Mouse (Mus musculus): ENCODE results near the gene Tfg. TPM values are rescaled to one million over a fixed set of nuclear protein-coding genes. Genes with fewer than 3 reads are reported as not detected.

The Tfg gene
- polyA plus RNA-seq, 1 experiment from 2014 or later: 164 TPM

- no peak for ATAC-seq (ENCODE audit: low read depth)
- H3K4me1 ChIP-seq (replicated peaks): no peaks in the 10 kb centered on the region
- no peak overlapping the region for H3K4me3 ChIP-seq
- no peak overlapping the region for H3K27ac ChIP-seq (replicated peaks)
- no peaks in the 10 kb centered on the region for H3K9me3 ChIP-seq
- H3K4me2 ChIP-seq: no peak overlapping the region
- WGBS: 92% methylated on average over 5 of the region's 5 CpGs
- H3K36me3 ChIP-seq: peaks cover 48% of the 10 kb centered on the region
- no peaks in the 10 kb centered on the region for H3K27me3 ChIP-seq
- H3K9ac ChIP-seq: no peak overlapping the region
Observed at GRCm38 (mm10) chr16:56686747-56687146, 30.5 kb downstream of the Tfg start.

- no peaks in the 10 kb centered on the region for H3K4me1 ChIP-seq (replicated peaks)
- H3K27me3 ChIP-seq: no peaks in the 10 kb centered on the region
- no peak overlapping the region for H3K27ac ChIP-seq (replicated peaks)
- no peak overlapping the region for H3K9ac ChIP-seq
- no peak overlapping the region for H3K4me2 ChIP-seq
- WGBS: 79% methylated on average over 8 of the region's 8 CpGs
- no peak for ATAC-seq (ENCODE audit: low read depth)
- H3K4me3 ChIP-seq: no peak overlapping the region
- no peaks in the 10 kb centered on the region for H3K9me3 ChIP-seq
- H3K36me3 ChIP-seq: peaks cover 24% of the 10 kb centered on the region
Observed at GRCm38 (mm10) chr16:56681010-56681645, 36.1 kb downstream of the Tfg start.

- Histone ChIP-seq H3K36me3 (no peaks in the 10 kb centered on the region), H3K9ac (no peak overlapping the region), H3K4me3 (no peak overlapping the region), H3K4me2 (no peak overlapping the region), H3K9me3 (no peaks in the 10 kb centered on the region), H3K27me3 (no peaks in the 10 kb centered on the region), H3K4me1 (replicated peaks) (no peaks in the 10 kb centered on the region), H3K27ac (replicated peaks) (no peak overlapping the region)
- no peak for ATAC-seq (ENCODE audit: low read depth)
- 75% methylated on average over 4 of the region's 4 CpGs for WGBS
Observed at GRCm38 (mm10) chr16:56677146-56677545, 40.1 kb downstream of the Tfg start.

- Histone ChIP-seq H3K27me3 (no peaks in the 10 kb centered on the region), H3K9me3 (no peaks in the 10 kb centered on the region), H3K4me3 (no peak overlapping the region), H3K4me2 (no peak overlapping the region), H3K36me3 (no peaks in the 10 kb centered on the region), H3K9ac (no peak overlapping the region), H3K27ac (replicated peaks) (no peak overlapping the region), H3K4me1 (replicated peaks) (no peaks in the 10 kb centered on the region)
- no peak for ATAC-seq (ENCODE audit: low read depth)
- 90% methylated on average over 2 of the region's 2 CpGs for WGBS
Observed at GRCm38 (mm10) chr16:56673420-56673819, 43.8 kb downstream of the Tfg start.

GRCm38 (mm10) chr16:56670941-56671340 lies 46.3 kb downstream of the Tfg start:
- no peak overlapping the region for H3K9ac ChIP-seq
- H3K27me3 ChIP-seq: no peaks in the 10 kb centered on the region
- H3K36me3 ChIP-seq: no peaks in the 10 kb centered on the region
- ATAC-seq (ENCODE audit: low read depth): no peak
- H3K4me3 ChIP-seq: no peak overlapping the region
- H3K9me3 ChIP-seq: no peaks in the 10 kb centered on the region
- H3K4me1 ChIP-seq (replicated peaks): no peaks in the 10 kb centered on the region
- H3K4me2 ChIP-seq: no peak overlapping the region
- 83% methylated on average over 8 of the region's 8 CpGs for WGBS
- H3K27ac ChIP-seq (replicated peaks): no peak overlapping the region

- Histone ChIP-seq H3K27ac (replicated peaks) (no peak overlapping the region), H3K9me3 (no peaks in the 10 kb centered on the region), H3K4me2 (no peak overlapping the region), H3K9ac (no peak overlapping the region), H3K4me3 (no peak overlapping the region), H3K4me1 (replicated peaks) (no peaks in the 10 kb centered on the region), H3K36me3 (no peaks in the 10 kb centered on the region), H3K27me3 (no peaks in the 10 kb centered on the region)
- 84% methylated on average over 5 of the region's 5 CpGs for WGBS
- no peak for ATAC-seq (ENCODE audit: low read depth)
Observed at GRCm38 (mm10) chr16:56669520-56669919, 47.7 kb downstream of the Tfg start.

GRCm38 (mm10) chr16:56658866-56659265 lies 58.4 kb downstream of the Tfg start:
- H3K36me3 ChIP-seq: no peaks in the 10 kb centered on the region
- H3K27me3 ChIP-seq: no peaks in the 10 kb centered on the region
- no peaks in the 10 kb centered on the region for H3K4me1 ChIP-seq (replicated peaks)
- no peak overlapping the region for H3K4me2 ChIP-seq
- no peaks in the 10 kb centered on the region for H3K9me3 ChIP-seq
- no peak overlapping the region for H3K9ac ChIP-seq
- H3K27ac ChIP-seq (replicated peaks): no peak overlapping the region
- no peak for ATAC-seq (ENCODE audit: low read depth)
- no peak overlapping the region for H3K4me3 ChIP-seq

- H3K36me3 ChIP-seq: no peaks in the 10 kb centered on the region
- no peak overlapping the region for H3K4me2 ChIP-seq
- no peaks in the 10 kb centered on the region for H3K4me1 ChIP-seq (replicated peaks)
- H3K4me3 ChIP-seq: no peak overlapping the region
- H3K27ac ChIP-seq (replicated peaks): no peak overlapping the region
- H3K9me3 ChIP-seq: no peaks in the 10 kb centered on the region
- 88% methylated on average over 12 of the region's 12 CpGs for WGBS
- no peak for ATAC-seq (ENCODE audit: low read depth)
- no peaks in the 10 kb centered on the region for H3K27me3 ChIP-seq
- H3K9ac ChIP-seq: no peak overlapping the region
Observed at GRCm38 (mm10) chr16:56655193-56655910, 61.9 kb downstream of the Tfg start.

GRCm38 (mm10) chr16:56646382-56647172 lies 70.7 kb downstream of the Tfg start:
- no peak overlapping the region for H3K27ac ChIP-seq (replicated peaks)
- ATAC-seq (ENCODE audit: low read depth): no peak
- H3K9me3 ChIP-seq: no peaks in the 10 kb centered on the region
- H3K9ac ChIP-seq: no peak overlapping the region
- no peaks in the 10 kb centered on the region for H3K36me3 ChIP-seq
- no peak overlapping the region for H3K4me2 ChIP-seq
- no peaks in the 10 kb centered on the region for H3K4me1 ChIP-seq (replicated peaks)
- WGBS: 67% methylated on average over 7 of the region's 7 CpGs
- H3K4me3 ChIP-seq: no peak overlapping the region
- H3K27me3 ChIP-seq: no peaks in the 10 kb centered on the region

GRCm38 (mm10) chr16:56645251-56645650 lies 72.0 kb downstream of the Tfg start:
- H3K27me3 ChIP-seq: no peaks in the 10 kb centered on the region
- 14% methylated on average over 2 of the region's 2 CpGs for WGBS
- no peaks in the 10 kb centered on the region for H3K36me3 ChIP-seq
- no peak overlapping the region for H3K9ac ChIP-seq
- H3K9me3 ChIP-seq: no peaks in the 10 kb centered on the region
- H3K4me3 ChIP-seq: no peak overlapping the region
- H3K4me2 ChIP-seq: no peak overlapping the region
- no peak for ATAC-seq (ENCODE audit: low read depth)
- H3K27ac ChIP-seq (replicated peaks): no peak overlapping the region
- no peaks in the 10 kb centered on the region for H3K4me1 ChIP-seq (replicated peaks)

Measured in neural tube, embryonic 13.5 days (tissue).